Mouse (Mus musculus) lung, adult 2 months (tissue): ENCODE results near the gene Akr1b8. TPM values are rescaled to one million over a fixed set of nuclear protein-coding genes. Genes with fewer than 3 reads are reported as not detected.
"Not testable (repeated sequence)": the region's sequence is repeated elsewhere in the genome, so short reads cannot be mapped to it uniquely, and the experiment has no call there.

ENCODE experiments used
- DNase-seq: peaks from one replicate; pipeline ENCODE4 v3.0.0; 2022
- H3K4me1 ChIP-seq: fragments of 200-500 bp; 2 replicates; pipeline ENCODE4 v1.6.1; 2011; ENCODE audit warnings: low read length; ENCODE audit not compliant: control insufficient read depth, insufficient read depth
- H3K4me3 ChIP-seq: fragments of 200-500 bp; replicated peaks from 2 replicates; pipeline ENCODE3; 2011; ENCODE audit warnings: low read depth, mild to moderate bottlenecking, control low read depth, low read length; ENCODE audit errors: extremely low read depth
- CTCF ChIP-seq: fragments of 200-500 bp; IDR thresholded peaks from 2 replicates; pipeline ENCODE4 v1.5.1; 2011; ENCODE audit warnings: mild to moderate bottlenecking, low read length, control low read depth; ENCODE audit not compliant: insufficient read depth
- POLR2A ChIP-seq: fragments of 200-500 bp; IDR thresholded peaks from 2 replicates; pipeline ENCODE4 v1.6.1; 2011; ENCODE audit warnings: low read depth, mild to moderate bottlenecking, control low read depth, low read length, borderline replicate concordance; ENCODE audit errors: extremely low read depth
- WGBS: fragments of 180-500 bp; shearing (Covaris S2); methylation state at CpG from one replicate; pipeline ENCODE4 v1.1.7; 2018; 5-methylcytosine and 5-hydroxymethylcytosine counted together
- polyA plus RNA-seq: library from polyadenylated mRNA; depleted of rRNA; stranded (reverse); fragments of >200 nt; gene quantifications from 2 replicates; pipeline ENCODE4 v1.2.3, GENCODE M21; 2012

Akr1b8 gene
- polyA plus RNA-seq, 1 experiment = 13.8 TPM

DNA sequence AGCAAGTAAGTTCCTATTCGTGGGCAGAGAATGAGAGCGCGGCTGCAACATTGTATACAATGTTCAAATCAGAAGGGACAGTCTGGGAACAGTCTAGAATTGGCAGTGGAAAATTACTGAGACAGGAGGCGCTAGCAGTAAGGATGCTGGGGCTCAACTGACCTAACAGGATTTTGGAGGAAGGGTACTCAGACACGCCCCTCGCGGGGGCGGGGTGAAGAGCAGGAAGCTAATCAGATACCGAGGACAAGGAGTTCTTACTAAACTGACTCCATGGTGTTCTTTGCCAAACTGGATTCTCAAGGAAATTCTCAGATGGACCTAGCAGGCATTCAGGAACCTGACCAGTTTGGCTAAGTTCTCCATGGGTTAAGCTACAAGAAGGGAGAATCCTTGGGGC is 9.0 kb upstream of the Akr1b8 start:
- TF ChIP-seq CTCF (no peak), POLR2A (no peak)
- no peak overlapping the region for H3K4me3 ChIP-seq
- DNase-seq = peak; percentile 27
- H3K4me1 ChIP-seq = no peaks in the 10 kb centered on the region
- 29% methylated on average over 9 of the region's 9 CpGs for WGBS

DNA sequence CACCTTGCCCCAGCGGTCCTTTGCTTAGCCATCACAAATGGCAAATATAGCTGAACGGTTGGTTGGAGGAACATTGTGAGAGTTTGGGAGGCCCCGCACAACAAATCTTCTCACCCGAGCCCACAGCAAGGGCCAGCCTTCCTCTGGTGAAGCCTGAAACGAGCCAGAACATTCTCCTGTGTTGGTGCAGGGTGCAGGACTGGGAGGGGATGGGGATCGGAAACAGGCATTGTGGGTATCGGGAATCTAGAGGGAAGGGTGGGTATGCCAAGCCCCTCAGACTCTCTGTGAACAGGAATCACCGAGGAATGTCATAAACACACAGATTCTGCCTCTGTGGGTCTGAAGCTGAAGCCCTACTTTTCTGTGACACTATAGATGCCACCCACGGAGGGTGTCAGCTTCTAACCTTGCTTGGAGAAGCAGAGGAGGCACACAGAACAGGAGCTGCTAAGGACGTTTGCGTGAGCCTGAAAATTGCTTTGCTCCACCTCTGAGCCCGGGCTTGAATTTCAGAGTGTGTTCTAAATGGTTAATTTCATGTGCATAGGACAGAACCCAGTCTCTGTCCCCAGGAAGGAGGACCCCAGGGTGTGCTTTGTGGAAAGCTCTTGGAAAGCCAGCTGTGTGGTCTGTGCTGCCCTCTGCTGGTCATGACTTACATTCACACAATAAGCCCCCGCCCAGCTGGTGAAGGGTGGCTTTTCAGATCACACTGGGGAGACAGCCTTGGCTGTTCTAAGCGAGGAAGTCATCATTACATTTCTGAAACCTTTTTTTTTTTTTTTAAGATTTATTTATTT is 7.6 kb upstream of the Akr1b8 start:
- 53% methylated on average over 14 of the region's 14 CpGs for WGBS
- no peaks in the 10 kb centered on the region for H3K4me1 ChIP-seq
- peak; percentile 72 for DNase-seq
- peak; percentile 96 for TF ChIP-seq CTCF
- TF ChIP-seq POLR2A = no peak
- H3K4me3 ChIP-seq = no peak overlapping the region

DNA sequence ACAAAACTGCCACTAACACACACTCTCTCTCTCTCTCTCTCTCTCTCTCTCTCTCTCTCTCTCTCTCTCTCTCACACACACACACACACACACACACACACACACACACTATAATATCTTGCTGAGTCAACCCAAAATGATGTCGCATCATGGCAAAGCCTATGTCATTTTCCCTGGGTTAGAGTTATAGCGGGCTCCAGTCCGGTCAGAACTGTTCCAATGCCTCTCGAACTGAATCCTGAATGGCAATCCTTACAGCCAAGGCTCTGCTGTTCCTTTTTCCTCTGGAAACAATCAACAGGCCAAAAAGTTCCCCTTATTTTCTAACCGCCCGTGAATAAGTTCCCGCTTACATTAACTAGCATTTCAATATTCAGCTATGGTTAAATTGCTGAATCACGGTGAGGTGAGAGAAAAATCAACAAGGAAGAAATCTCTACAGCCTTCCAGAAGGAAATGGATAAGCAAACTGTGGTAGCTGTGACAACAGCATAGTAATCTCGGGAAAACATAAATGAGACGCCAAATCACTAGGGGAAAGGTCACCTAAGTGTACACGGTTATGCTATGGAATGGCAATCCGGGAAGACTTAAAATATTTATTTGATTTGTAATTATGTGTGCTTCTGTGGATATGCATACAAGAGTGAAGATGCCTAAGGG is 3.8 kb upstream of the Akr1b8 start:
- TF ChIP-seq CTCF (no peak), POLR2A (no peak)
- Histone ChIP-seq H3K4me3 (no peak overlapping the region), H3K4me1 (peaks cover 3% of the 10 kb centered on the region; the same call in 1 of the 2 replicates)
- DNase-seq = no peak
- 64% methylated on average over 12 of the region's 12 CpGs for WGBS

DNA sequence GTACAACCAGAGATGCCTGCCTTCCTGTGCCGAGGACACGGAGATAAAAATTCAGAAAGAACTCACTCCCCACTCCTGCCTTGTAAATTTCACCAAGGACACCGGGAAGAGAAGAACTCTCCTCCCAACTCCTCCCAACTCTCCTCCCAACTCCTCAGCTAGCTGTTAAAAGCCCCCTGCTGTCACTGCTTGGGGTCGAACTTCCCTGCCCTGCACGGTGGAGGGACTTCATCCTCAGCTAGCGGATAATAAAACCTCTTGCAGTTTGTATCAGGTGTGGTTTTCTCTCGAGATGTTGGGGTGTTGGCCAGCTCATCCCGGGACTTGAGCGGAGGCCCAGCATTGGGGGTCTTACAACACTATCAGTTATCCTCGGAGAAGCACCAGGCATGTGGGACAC is 2.4 kb upstream of the Akr1b8 start:
- not testable (repeated sequence) for H3K4me1 ChIP-seq, H3K4me3 ChIP-seq, DNase-seq
- WGBS = 50% methylated on average over 10 of the region's 10 CpGs

DNA sequence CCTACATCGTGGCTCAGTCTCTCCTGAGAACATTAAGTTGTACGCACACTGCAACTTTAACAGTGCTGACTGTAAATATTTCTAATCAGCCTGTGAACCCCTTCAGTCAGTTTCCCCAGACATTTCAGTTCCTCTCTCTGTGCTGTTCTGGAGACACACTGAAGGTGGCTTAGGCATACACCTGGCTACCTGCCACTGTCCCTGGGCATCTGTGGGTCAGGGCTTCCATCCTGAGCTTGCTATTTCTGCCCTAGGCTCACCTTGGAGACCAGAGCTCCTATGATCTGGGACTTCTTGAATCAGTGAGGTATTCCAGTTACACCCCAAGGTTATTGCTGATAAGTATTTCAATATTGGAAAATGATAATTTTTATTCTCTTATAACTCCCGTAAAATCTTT is 1.5 kb upstream of the Akr1b8 start:
- TF ChIP-seq CTCF (no peak), POLR2A (no peak)
- Histone ChIP-seq H3K4me1 (peaks cover 3% of the 10 kb centered on the region; the same call in 1 of the 2 replicates), H3K4me3 (no peak overlapping the region)
- WGBS = 90% methylated on average over 3 of the region's 3 CpGs
- no peak for DNase-seq

DNA sequence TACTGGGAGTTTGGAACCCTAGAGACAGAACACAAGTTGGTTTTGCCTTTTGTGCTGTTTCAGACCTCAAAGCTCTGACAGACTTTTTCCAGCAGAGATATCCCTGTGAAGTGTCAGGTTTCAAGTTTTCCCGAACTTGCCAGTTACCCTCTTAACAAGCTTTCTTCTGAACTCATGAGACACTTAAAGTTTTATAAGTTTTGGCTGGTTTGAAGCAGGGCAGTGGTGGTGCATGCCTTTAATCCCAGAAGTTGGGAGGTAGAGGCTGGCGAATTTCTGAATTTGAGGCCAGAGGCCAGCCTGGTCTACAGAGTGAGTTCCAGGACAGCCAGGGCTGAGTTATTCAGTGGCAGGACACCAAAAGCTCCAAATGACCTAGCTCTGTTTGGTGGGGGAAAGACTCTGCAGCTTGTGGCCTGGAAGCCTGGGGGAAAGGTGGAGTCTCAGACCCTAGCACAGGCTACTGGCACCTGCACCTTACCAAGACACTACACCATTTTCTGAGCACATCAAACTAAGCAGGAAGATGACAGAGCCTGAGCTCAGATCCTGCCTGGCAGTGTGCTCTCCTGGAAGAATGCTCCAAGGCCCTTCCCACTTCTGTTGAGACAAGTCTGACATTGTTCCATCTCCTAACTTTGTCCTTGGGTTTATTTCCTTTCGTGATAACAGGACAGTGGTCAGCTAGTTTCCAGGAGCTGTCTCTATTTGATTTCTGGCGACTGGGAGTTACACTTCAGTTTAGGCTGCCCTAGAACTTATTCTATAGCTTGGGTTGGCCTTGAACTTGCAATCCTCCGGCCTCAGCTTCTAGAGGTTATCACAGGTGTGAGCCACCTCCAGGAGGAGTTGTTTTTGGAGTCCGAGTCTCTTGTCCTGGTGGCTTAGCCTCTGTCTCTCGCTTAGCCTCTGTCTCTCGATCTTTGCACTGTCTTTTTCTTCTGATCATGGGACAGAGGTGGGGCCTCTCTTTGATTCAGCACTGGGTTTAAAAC is 732 bp downstream of the Akr1b8 start:
- Histone ChIP-seq H3K4me3 (no peak overlapping the region), H3K4me1 (peaks cover 3% of the 10 kb centered on the region; the same call in 1 of the 2 replicates)
- TF ChIP-seq CTCF = no peak
- no peak for TF ChIP-seq POLR2A
- no peak for DNase-seq
- 64% methylated on average over 8 of the region's 8 CpGs for WGBS

DNA sequence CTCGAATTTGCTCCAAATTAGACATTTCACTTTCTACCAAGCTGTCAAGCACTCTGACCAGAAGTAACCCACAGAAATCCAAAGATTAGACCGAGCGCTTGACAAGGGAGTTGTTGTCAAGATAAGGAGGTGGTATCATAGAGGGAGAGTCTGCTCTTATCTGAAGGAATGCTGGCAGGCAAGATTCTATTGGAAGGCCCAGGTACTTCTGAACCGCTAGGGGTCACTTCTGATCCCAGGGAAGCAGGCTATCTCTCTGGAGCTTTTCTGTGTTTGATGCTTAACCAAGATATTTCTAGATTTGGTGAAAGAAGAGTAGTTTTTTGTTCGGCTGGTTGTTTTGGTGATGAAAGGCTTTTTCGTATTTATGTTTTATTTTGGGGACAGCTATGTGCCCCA is 1.4 kb downstream of the Akr1b8 start:
- H3K4me3 ChIP-seq = no peak overlapping the region
- H3K4me1 ChIP-seq = peaks cover 3% of the 10 kb centered on the region; the same call in 1 of the 2 replicates
- no peak for DNase-seq
- 59% methylated on average over 6 of the region's 6 CpGs for WGBS
- TF ChIP-seq POLR2A (no peak), CTCF (no peak)

DNA sequence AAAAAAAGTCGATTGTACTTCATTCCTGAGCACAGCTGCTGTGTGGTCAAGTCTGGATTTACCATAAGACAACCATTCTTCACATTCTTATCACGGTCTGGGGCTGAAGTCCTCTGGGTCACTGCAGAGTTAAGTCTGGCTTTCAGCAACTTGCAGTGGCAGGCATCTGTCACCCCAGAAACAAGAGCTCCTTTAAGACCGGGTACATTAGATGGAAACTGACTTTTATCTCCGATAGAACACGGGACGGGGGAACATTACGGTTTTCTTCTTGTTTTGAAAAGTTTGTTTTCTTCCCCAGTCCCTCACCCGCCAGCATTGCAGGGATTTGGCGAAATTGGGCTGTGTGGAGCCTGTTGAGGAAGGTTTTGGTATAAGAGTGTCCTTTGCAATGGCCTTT is 1.9 kb downstream of the Akr1b8 start:
- H3K4me3 ChIP-seq = no peak overlapping the region
- 79% methylated on average over 9 of the region's 9 CpGs for WGBS
- no peak for DNase-seq
- H3K4me1 ChIP-seq = peaks cover 3% of the 10 kb centered on the region; the same call in 1 of the 2 replicates
- TF ChIP-seq POLR2A (no peak), CTCF (no peak)
